Mouse (Mus musculus): ENCODE measurements at regions not wholly inside any gene's neighbourhood (a gene's known extent, or its start where the extent isn't known, plus 50 kb on each side); places are given as distances from the start of the nearest gene placed in this dataset.
"Not testable (repeated sequence)": the region's sequence is repeated elsewhere in the genome, so short reads cannot be mapped to it uniquely, and the experiment has no call there.

- no peak for DNase-seq (ENCODE audit: low spot score)
Measured at GRCm38 (mm10) chr13:5527400-5527799, 333.9 kb upstream of the Klf6 start.

GRCm38 (mm10) chr13:5540321-5540720, 321.0 kb upstream of the Klf6 start:
- DNase-seq (ENCODE audit: low spot score): no peak

GRCm38 (mm10) chr13:5545521-5545920, 315.8 kb upstream of the Klf6 start:
- no peak for DNase-seq (ENCODE audit: low spot score)

- DNase-seq (ENCODE audit: low spot score): no peak
Measured at GRCm38 (mm10) chr13:5546011-5546410, 315.3 kb upstream of the Klf6 start.

- DNase-seq (ENCODE audit: low spot score): no peak
Measured at GRCm38 (mm10) chr13:5546937-5547336, 314.3 kb upstream of the Klf6 start.

- no peak for DNase-seq (ENCODE audit: low spot score)
Measured at GRCm38 (mm10) chr13:5548768-5549167, 312.5 kb upstream of the Klf6 start.

GRCm38 (mm10) chr13:5549175-5549574, 312.1 kb upstream of the Klf6 start:
- DNase-seq (ENCODE audit: low spot score): no peak

- no peak for DNase-seq (ENCODE audit: low spot score)
Measured at GRCm38 (mm10) chr13:5549747-5550146, 311.5 kb upstream of the Klf6 start.

- no peak for DNase-seq (ENCODE audit: low spot score)
Measured at GRCm38 (mm10) chr13:5550354-5550753, 310.9 kb upstream of the Klf6 start.

GRCm38 (mm10) chr13:5551131-5551530, 310.2 kb upstream of the Klf6 start:
- DNase-seq (ENCODE audit: low spot score): no peak

GRCm38 (mm10) chr13:5553461-5553860, 307.8 kb upstream of the Klf6 start:
- no peak for DNase-seq (ENCODE audit: low spot score)

GRCm38 (mm10) chr13:5558095-5558494, 303.2 kb upstream of the Klf6 start:
- no peak for DNase-seq (ENCODE audit: low spot score)

GRCm38 (mm10) chr13:5566479-5566878, 294.8 kb upstream of the Klf6 start:
- DNase-seq (ENCODE audit: low spot score): no peak

GRCm38 (mm10) chr13:5566896-5567295, 294.4 kb upstream of the Klf6 start:
- no peak for DNase-seq (ENCODE audit: low spot score)

- no peak for DNase-seq (ENCODE audit: low spot score)
Measured at GRCm38 (mm10) chr13:5569579-5569978, 291.7 kb upstream of the Klf6 start.

GRCm38 (mm10) chr13:5570386-5570785, 290.9 kb upstream of the Klf6 start:
- no peak for DNase-seq (ENCODE audit: low spot score)

GRCm38 (mm10) chr13:5576568-5576967, 284.7 kb upstream of the Klf6 start:
- no peak for DNase-seq (ENCODE audit: low spot score)

GRCm38 (mm10) chr13:5583681-5584080, 277.6 kb upstream of the Klf6 start:
- DNase-seq (ENCODE audit: low spot score): not testable (repeated sequence)

- DNase-seq (ENCODE audit: low spot score): no peak
Measured at GRCm38 (mm10) chr13:5587196-5587595, 274.1 kb upstream of the Klf6 start.

GRCm38 (mm10) chr13:5591286-5591685, 270.0 kb upstream of the Klf6 start:
- no peak for DNase-seq (ENCODE audit: low spot score)

- no peak for DNase-seq (ENCODE audit: low spot score)
Measured at GRCm38 (mm10) chr13:5591837-5592555, 269.3 kb upstream of the Klf6 start.

GRCm38 (mm10) chr13:5592556-5593061, 268.7 kb upstream of the Klf6 start:
- DNase-seq (ENCODE audit: low spot score): no peak

- no peak for DNase-seq (ENCODE audit: low spot score)
Measured at GRCm38 (mm10) chr13:5601648-5602047, 259.6 kb upstream of the Klf6 start.

Measured in thymus, postnatal 0 days (tissue).